Mouse (Mus musculus) MEL (cell line): ENCODE results near the gene Mybpc2. TPM values are rescaled to one million over a fixed set of nuclear protein-coding genes. Genes with fewer than 3 reads are reported as not detected.
A peak's percentile ranks its signal among the peaks of the same experiment; 100 is the strongest.

Source experiments
- DNase-seq: peaks from one replicate; pipeline ENCODE4 v3.0.0; 2011; ENCODE audit warnings: low read depth, low spot score
- H3K27ac ChIP-seq: 2 replicates; pipeline ENCODE4 v1.5.1; 2012; ENCODE audit warnings: low read depth, mild to moderate bottlenecking, control low read depth, low read length, moderate library complexity; ENCODE audit not compliant: control insufficient read depth
- H3K27me3 ChIP-seq, 2 experiments: fragments of 150-350 bp in 1 of 2; sonication (generic) in 1 of 2; 2 replicates each; pipeline ENCODE4 v1.6.1; 2012; ENCODE audit warnings: low read length in 2 of 2, mild to moderate bottlenecking in 2 of 2, improper control_type of control experiment in 1 of 2, moderate library complexity in 1 of 2; ENCODE audit not compliant: insufficient read depth in 2 of 2, control insufficient read depth in 1 of 2
- H3K36me3 ChIP-seq, 2 experiments: 2 replicates each; pipeline ENCODE4 v1.6.1; 2012 to 2014; ENCODE audit warnings: low read length in 2 of 2, improper control_type of control experiment in 1 of 2, inconsistent platforms in 1 of 2, mild to moderate bottlenecking in 1 of 2; ENCODE audit not compliant: insufficient read depth in 2 of 2, control insufficient read depth in 1 of 2
- H3K4me1 ChIP-seq, 2 experiments: fragments of 150-350 bp in 1 of 2; sonication (generic) in 1 of 2; 2 replicates each; pipeline ENCODE4 v1.6.1; 2012; ENCODE audit warnings: low read length in 2 of 2, improper control_type of control experiment in 1 of 2, mild to moderate bottlenecking in 1 of 2; ENCODE audit not compliant: insufficient read depth in 2 of 2, control insufficient read depth in 1 of 2
- H3K4me3 ChIP-seq, 2 experiments: fragments of 150-350 bp in 1 of 2; sonication (generic) in 1 of 2; 2 replicates each; pipeline ENCODE4 v1.5.1; 2012; ENCODE audit warnings: low read depth in 2 of 2, low read length in 2 of 2, mild to moderate bottlenecking in 2 of 2, moderate library complexity in 2 of 2, control low read depth in 1 of 2, improper control_type of control experiment in 1 of 2; ENCODE audit not compliant: control insufficient read depth in 1 of 2, insufficient read depth in 1 of 2
- H3K79me2 ChIP-seq: 2 replicates; pipeline ENCODE4 v1.6.1; 2012; ENCODE audit warnings: mild to moderate bottlenecking, low read length, moderate library complexity; ENCODE audit not compliant: control insufficient read depth, poor library complexity, insufficient read depth
- H3K9ac ChIP-seq: 2 replicates; pipeline ENCODE4 v1.6.1; 2012; ENCODE audit warnings: low read depth, mild to moderate bottlenecking, control low read depth, low read length, moderate library complexity; ENCODE audit not compliant: control insufficient read depth, poor library complexity, severe bottlenecking
- H3K9me3 ChIP-seq: fragments of 150-350 bp; sonication (generic); replicated peaks from 2 replicates; pipeline ENCODE4 v1.6.1; 2012; ENCODE audit warnings: mild to moderate bottlenecking, low read length, improper control_type of control experiment, moderate library complexity; ENCODE audit not compliant: insufficient read depth
- CHD1 ChIP-seq: IDR thresholded peaks from 2 replicates; pipeline ENCODE4 v1.6.1; 2012; ENCODE audit warnings: low read depth, mild to moderate bottlenecking, inconsistent platforms, low read length, improper control_type of control experiment
- CTCF ChIP-seq, 3 experiments: IDR thresholded peaks in 2 of 3; conservative IDR thresholded peaks in 1 of 3; 2 replicates each; pipeline ENCODE4 v1.5.1; 2011 to 2012; ENCODE audit warnings: low read length in 3 of 3, low read depth in 2 of 3, mild to moderate bottlenecking in 2 of 3, improper control_type of control experiment in 1 of 3, inconsistent platforms in 1 of 3, mixed read lengths in 1 of 3, moderate library complexity in 1 of 3; ENCODE audit not compliant: control insufficient read depth in 1 of 3, insufficient read depth in 1 of 3, poor library complexity in 1 of 3, severe bottlenecking in 1 of 3
- KAT2A ChIP-seq: conservative IDR thresholded peaks from 2 replicates; pipeline ENCODE4 v1.6.1; 2012; ENCODE audit warnings: low read depth, low read length, improper control_type of control experiment, inconsistent platforms
- MAX ChIP-seq: IDR thresholded peaks from 2 replicates; pipeline ENCODE4 v1.6.1; 2011; ENCODE audit warnings: low read length, improper control_type of control experiment
- MAZ ChIP-seq: IDR thresholded peaks from 2 replicates; pipeline ENCODE4 v1.6.1; 2012; ENCODE audit warnings: low read depth, mild to moderate bottlenecking, inconsistent platforms, low read length, improper control_type of control experiment
- MXI1 ChIP-seq: IDR thresholded peaks from 2 replicates; pipeline ENCODE4 v1.6.1; 2011; ENCODE audit warnings: mild to moderate bottlenecking, low read depth, low read length, improper control_type of control experiment
- MYC ChIP-seq: IDR thresholded peaks from 2 replicates; pipeline ENCODE4 v1.6.1; 2011; ENCODE audit warnings: low read depth, mild to moderate bottlenecking, low read length, improper control_type of control experiment, moderate library complexity
- NRF1 ChIP-seq: IDR thresholded peaks from 2 replicates; pipeline ENCODE4 v1.6.1; 2014; ENCODE audit warnings: low read depth, mild to moderate bottlenecking, inconsistent platforms, low read length, improper control_type of control experiment, moderate library complexity; ENCODE audit not compliant: poor library complexity, insufficient read depth, severe bottlenecking
- POLR2AphosphoS2 ChIP-seq: IDR thresholded peaks from 2 replicates; pipeline ENCODE4 v1.6.1; 2011; ENCODE audit warnings: low read length, improper control_type of control experiment
- POLR2AphosphoS5 ChIP-seq: IDR thresholded peaks from 2 replicates; pipeline ENCODE4 v1.6.1; 2012; ENCODE audit warnings: low read depth, borderline replicate concordance, mild to moderate bottlenecking, inconsistent platforms, low read length, moderate library complexity, mixed read lengths
- RAD21 ChIP-seq: IDR thresholded peaks from 2 replicates; pipeline ENCODE4 v1.6.1; 2011; ENCODE audit warnings: mild to moderate bottlenecking, low read depth, low read length, improper control_type of control experiment
- SIN3A ChIP-seq: IDR thresholded peaks from 2 replicates; pipeline ENCODE4 v1.6.1; 2012; ENCODE audit warnings: low read length, improper control_type of control experiment, inconsistent platforms
- TAL1 ChIP-seq: IDR thresholded peaks from 2 replicates; pipeline ENCODE4 v1.6.1; 2012; ENCODE audit warnings: mild to moderate bottlenecking, inconsistent platforms, low read length, moderate library complexity, mixed read lengths
- TCF12 ChIP-seq: IDR thresholded peaks from 2 replicates; pipeline ENCODE4 v1.6.1; 2014; ENCODE audit warnings: low read depth, mild to moderate bottlenecking, inconsistent platforms, low read length, improper control_type of control experiment, moderate library complexity
- UBTF ChIP-seq: IDR thresholded peaks from 2 replicates; pipeline ENCODE4 v1.6.1; 2012; ENCODE audit warnings: low read depth, mild to moderate bottlenecking, inconsistent platforms, low read length, improper control_type of control experiment, moderate library complexity, borderline replicate concordance; ENCODE audit not compliant: insufficient read depth
- ZC3H11A ChIP-seq: IDR thresholded peaks from 2 replicates; pipeline ENCODE4 v1.6.1; 2012; ENCODE audit warnings: low read depth, mild to moderate bottlenecking, inconsistent platforms, low read length, improper control_type of control experiment
- ZNF384 ChIP-seq: IDR thresholded peaks from 2 replicates; pipeline ENCODE4 v1.6.1; 2012; ENCODE audit warnings: low read depth, mild to moderate bottlenecking, inconsistent platforms, low read length, improper control_type of control experiment
- polyA plus RNA-seq, 2 experiments: library from polyadenylated mRNA; stranded (reverse) in 1 of 2; unstranded in 1 of 2; fragments of >175 nt in 1 of 2; fragments of >200 nt in 1 of 2; gene quantifications; 2 replicates each; pipeline versions ENCODE4 v1.2.1 to v1.2.4; 2012; ENCODE audit warnings: low replicate concordance in 2 of 2, low read depth in 1 of 2; ENCODE audit not compliant: insufficient read length in 2 of 2, insufficient read depth in 1 of 2, missing spikeins in 1 of 2
- total RNA-seq: library from RNA; depleted of rRNA; stranded (reverse); fragments of 300-350 nt; gene quantifications from 2 replicates; pipeline ENCODE4 v1.2.3, GENCODE M21; 2012

Mybpc2 gene
- total and polyA plus RNA-seq, 3 experiments = not detected

GRCm38 (mm10) chr7:44534656-44535441, 10.4 kb upstream of the Mybpc2 start:
- Histone ChIP-seq H3K36me3 (no peaks in the 10 kb centered on the region), H3K9ac (no peak overlapping the region), H3K79me2 (no peaks in the 10 kb centered on the region), H3K27me3 (no peaks in the 10 kb centered on the region), H3K27ac (no peak overlapping the region), H3K9me3 (no peaks in the 10 kb centered on the region), H3K4me1 (no peaks in the 10 kb centered on the region), H3K4me3 (no peak overlapping the region)
- no peak for DNase-seq
- peak in 1 of 3 experiments; percentile 5; a peak in 1 of 6 replicates for TF ChIP-seq CTCF (IDR thresholded peaks at IDR 0.05 in 2 of 3, conservative IDR thresholded peaks at IDR 0.05 in 1 of 3; ENCODE audit: control insufficient read depth in 1 of 3, insufficient read depth in 1 of 3, low read depth in 2 of 3, low read length in 3 of 3, poor library complexity in 1 of 3, severe bottlenecking in 1 of 3)
- TF ChIP-seq NRF1 = no peak

GRCm38 (mm10) chr7:44534242-44534641, 9.8 kb upstream of the Mybpc2 start:
- Histone ChIP-seq H3K9ac (no peak overlapping the region), H3K4me1 (no peaks in the 10 kb centered on the region), H3K4me3 (no peak overlapping the region), H3K9me3 (no peaks in the 10 kb centered on the region), H3K27ac (no peak overlapping the region)
- DNase-seq = no peak
- TF ChIP-seq CHD1 = no peak
- no peak for TF ChIP-seq MAZ
- TF ChIP-seq RAD21 = no peak
- no peak for TF ChIP-seq TCF12
- TF ChIP-seq, all 39 proteins: peak for 0
- no peaks in the 10 kb centered on the region for H3K79me2 ChIP-seq
- no peaks in the 10 kb centered on the region for H3K36me3 ChIP-seq
- no peaks in the 10 kb centered on the region for H3K27me3 ChIP-seq

DNA sequence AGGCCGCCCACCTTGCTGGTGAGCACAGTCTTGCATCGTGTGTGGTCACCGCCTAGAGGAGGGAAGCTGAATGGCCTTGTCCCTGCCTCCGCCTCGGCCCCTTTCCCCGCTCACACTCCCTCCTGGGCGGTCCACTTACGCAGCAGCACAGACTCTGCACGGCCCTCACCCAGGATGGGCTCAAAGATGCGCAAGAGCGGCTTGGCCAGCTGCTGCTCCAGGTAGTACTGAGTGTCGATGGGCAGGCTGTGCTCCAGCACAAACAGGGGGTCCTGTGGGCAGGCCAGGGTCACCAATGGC, 9.2 kb upstream of the Mybpc2 start:
- no peak for DNase-seq
- H3K4me1 ChIP-seq = peaks cover 0 to under 1% of the 10 kb centered on the region in 2 experiments; a peak in 1 of 4 replicates
- no peak overlapping the region for H3K9ac ChIP-seq
- TF ChIP-seq UBTF (no peak), RAD21 (no peak), MAX (no peak), SIN3A (no peak), ZC3H11A (no peak), MYC (no peak), ZNF384 (no peak), TAL1 (no peak), POLR2AphosphoS2 (no peak), MXI1 (no peak), KAT2A (no peak), POLR2AphosphoS5 (no peak)
- no peaks in the 10 kb centered on the region for H3K9me3 ChIP-seq
- H3K27ac ChIP-seq = no peak overlapping the region
- H3K4me3 ChIP-seq = no peak overlapping the region
- no peaks in the 10 kb centered on the region for H3K79me2 ChIP-seq
- H3K36me3 ChIP-seq = no peaks in the 10 kb centered on the region
- H3K27me3 ChIP-seq = no peaks in the 10 kb centered on the region
